Mouse (Mus musculus) frontal cortex, postnatal 14 days (tissue): ENCODE data around the gene Nsg2.

Experiments
- DNase-seq, 2 experiments: peaks; one replicate each; pipeline ENCODE4 v3.0.0; 2022; ENCODE audit warnings: low spot score in 2 of 2

Nsg2 gene

DNA sequence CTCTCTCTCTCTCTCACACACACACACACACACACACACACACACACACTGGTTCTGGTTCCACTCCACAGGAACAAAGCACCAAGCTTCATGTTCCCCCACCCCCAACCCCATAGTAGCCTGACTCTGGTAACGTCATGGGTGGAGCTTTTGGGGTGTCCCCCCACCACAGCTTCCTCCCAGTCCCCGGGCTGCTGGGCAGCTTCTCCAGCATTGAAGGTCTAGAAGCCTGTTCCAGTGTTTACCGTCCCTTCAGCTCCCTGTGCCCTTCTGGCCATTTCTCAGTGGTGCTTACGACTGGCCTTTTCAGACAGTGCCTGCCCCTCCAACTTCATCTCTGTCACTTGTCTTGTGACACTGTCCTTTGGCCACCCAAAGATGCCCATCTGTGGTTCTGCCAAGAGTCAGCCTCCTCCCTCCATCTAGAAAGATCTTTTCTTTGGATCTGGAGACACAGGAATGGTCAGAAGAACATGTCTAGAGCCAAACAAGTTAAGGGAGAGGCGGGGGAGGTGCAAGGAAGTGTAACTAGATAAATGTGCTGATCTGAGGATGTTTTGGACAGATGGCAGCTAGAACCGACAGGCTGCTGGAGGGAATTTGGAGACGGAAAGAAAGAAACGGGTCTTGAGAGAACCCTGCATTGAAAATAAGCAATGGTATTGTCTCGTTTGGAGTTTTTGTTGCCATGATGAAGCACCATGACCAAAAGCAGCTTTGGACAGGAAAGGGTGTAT, 11.8 kb downstream of the Nsg2 start:
- DNase-seq, result no peak

DNA sequence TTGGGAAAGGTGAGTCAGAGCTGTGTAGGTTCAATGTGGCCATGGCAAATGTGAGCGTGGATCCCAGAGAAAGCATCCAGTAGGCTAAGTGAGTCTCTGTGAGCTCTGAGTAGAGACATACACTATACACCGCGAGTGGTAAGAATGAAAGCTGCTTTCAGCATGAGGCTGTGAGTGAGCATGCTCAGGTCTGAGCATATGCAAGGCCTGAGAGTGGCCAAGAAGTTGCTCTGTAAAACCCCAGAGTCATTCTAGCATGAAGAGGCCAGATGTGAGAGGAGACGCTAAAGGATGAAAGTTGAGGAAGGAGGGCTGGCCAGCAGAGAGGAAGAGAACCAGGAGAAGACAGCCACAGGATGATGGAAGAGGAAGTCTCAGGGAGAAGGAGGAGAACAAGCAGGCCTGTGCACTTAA, 12.8 kb downstream of the Nsg2 start:
- DNase-seq, result no peak

DNA sequence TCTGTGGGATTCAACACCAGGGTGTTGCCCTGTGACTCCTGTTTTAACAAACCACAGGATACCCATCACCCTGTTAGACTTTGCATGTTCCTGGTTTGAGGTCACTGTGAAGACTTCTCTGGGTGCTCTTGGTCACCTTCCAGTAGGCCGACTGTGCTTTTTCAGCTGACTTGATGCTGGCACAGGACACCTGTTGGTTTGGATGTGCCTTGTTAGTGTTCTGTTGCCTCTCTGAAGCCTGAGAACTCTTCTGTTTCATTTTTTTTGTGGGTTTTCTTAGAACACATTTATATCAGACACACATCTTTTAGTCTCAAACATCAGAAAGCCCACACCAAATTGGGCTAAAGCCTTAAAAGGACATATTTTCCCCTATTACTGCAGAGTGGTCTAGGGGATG, 13.3 kb downstream of the Nsg2 start:
- DNase-seq, result no peak

DNA sequence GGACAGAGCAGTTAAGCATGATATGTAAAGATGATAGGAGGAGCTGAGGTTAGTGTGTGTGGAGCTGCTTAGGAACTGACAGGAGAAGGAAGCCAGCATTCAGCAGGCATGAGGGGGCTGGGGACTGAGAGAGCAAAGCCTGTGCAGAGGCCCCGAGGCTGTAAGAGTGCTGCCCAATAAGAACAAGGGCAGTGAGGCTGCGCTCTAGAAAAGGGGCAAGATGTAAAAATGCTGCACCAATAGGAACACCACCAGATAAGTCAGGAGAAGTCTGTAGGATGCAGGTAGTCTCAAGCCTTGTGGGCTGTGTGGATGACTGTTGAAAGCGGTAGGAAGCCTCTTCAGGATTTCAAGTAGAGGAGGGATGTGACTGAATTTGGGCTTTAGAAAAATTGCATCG, 17.9 kb downstream of the Nsg2 start:
- DNase-seq, result no peak

DNA sequence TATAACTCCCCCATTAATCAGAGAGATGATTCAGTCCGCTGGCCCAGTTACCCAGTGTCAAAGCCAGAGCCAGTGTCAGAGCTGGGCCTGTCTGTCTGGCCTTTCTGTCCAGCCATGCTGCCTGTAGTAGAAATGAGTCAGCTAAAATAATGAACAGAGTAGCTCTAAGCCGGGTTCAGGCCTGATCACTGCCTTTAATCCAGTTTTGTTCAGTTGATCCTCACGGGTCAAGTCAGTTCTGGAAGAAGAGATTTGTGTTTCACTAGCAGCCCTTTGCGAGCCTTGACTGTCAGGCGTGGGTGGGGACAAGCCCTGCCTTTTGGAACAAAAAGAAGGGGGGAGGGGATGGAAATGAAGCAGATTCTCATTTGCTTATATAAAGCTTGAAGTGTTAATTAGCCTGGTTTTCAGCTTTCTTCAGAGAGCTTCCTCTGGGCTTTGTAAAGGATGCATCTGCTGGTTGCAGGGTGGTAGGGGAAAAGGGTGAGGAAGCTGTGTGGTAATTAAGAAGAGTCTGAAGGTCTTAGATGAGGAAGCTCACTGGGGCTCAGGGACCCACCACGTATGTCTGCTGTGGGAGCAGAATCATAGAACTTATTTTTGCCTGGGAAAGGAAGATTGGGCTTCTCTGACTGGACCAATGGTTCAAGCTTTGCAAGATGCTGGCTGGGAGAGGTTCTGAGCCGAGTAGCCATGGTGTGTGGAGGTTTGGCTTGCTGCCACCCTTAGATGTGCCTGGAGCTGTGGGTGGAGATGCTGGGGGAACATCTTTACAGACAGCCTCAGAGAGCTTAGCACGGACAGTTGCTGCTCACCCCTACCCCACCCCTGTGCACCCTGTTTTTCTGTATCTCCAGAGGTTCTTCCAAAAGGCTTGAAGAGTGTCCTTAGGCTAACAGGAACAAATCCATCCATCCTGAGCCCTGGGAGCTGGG, 20.0 kb downstream of the Nsg2 start:
- DNase-seq, result no peak

DNA sequence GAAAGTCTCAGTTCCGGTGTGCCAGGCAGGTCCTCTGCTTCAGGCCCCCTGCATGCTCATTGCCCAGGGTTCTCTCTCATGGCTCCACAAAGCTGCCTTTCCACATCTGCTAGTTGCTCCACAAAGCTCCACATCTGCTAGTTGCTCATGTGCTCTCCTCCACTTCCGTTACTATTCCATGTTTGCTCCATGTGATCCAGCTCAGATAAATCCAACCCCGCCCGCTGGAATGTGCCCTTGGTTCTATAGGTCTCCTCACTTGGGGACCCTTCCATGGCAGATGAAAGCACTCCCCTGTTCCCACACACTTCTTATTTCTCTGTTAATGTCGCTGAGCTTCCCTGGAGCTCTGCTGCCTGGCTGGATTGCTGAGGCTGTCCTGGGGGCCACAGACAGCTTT, 26.4 kb downstream of the Nsg2 start:
- no peak for DNase-seq

DNA sequence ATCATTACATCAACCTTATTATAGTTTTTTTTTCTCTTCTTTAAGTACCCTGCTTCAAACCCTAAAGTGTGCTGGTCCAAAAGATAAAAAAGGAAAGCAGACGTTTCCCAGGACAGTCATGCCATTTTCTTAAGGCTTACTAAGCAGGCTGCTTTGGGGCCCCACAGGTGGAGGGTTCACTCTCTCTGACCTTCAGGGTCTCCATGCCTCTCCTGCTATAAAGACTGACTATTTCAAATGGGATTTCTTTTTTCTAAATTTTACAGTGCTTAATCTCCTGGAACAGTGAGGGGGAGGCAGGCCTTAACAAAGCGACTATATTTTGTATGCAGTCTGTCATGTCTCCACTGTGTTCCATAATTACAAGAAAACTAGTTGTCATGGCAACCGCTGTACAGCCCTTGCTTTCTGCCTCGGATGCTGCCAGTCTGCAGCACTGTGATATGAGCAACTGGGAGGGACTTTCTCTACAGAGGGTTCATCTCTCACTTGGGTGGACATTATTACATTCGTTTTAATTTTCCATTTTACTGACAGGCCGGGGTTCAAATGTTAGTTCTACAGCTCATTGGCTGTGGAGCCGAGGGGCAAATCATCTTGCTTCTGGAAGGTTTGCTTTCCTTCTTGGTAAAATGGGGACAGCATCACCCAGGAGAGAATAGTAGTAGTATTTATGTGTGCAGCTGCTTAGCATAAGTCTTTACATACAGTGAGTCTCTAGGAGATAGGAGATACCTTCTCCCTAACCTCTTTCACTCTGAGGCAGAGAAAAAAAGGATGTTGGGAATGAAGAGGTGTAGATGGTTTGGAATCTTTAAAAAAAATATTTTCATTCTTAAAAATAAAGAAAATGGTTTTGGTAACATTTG, 27.4 kb downstream of the Nsg2 start:
- peak in 1 of 2 experiments; percentile 66 for DNase-seq

DNA sequence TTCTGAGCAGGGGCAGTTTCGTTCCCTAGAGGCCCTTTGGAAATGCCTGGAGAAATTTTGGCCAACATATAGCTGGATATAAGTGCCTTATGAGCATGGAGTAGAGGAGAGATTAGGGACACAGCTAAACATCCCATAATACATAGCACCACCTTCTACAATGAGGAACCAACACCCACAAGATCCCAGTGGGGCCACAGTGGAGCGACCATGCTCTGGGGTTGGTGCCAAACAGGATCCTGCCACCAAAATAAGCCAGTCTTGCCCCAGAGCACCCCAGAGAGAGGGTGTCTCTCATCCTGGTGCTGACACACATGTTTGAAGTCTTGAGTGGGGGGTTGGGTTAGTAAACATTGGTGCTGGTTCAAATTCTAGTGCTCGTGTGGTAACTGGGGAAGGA, 28.3 kb downstream of the Nsg2 start:
- no peak for DNase-seq

DNA sequence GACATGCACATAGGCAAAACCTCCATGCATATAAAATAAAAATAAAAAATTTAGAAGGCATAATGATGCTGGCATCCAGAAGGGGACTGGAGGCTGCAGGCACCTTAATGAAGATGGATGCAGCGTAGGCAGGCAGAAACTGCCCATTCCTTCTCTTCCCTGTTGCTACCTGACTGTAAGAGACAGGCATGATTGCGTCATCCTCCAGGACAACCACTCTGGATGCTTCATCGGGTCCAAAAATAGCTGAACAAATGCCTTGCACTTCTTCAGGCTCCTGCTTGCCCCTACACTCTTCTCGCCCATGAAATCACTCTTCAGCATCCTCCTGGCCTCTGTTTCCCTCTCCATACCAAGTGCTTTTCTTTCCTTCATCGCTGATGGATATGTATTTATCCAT, 29.1 kb downstream of the Nsg2 start:
- DNase-seq, result no peak

DNA sequence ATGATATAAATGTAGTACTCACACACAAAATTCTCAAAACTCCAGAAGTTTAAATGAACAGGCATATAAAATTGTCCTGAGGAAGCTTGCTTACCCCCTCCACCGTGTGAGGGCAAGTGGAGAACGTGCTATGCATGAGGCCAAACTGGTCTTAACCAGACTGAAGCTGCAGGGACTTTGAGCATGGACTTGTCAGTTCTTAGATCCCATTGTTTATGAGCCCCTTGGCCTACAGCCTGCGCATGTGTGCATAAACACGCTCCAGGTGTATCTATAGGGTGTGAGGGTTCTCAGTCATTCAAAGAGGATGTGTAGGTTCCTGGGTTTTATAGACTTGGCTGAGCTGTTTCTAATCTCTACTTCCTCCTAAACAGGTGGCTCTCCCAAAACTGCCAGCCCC, 31.1 kb downstream of the Nsg2 start:
- no peak for DNase-seq

DNA sequence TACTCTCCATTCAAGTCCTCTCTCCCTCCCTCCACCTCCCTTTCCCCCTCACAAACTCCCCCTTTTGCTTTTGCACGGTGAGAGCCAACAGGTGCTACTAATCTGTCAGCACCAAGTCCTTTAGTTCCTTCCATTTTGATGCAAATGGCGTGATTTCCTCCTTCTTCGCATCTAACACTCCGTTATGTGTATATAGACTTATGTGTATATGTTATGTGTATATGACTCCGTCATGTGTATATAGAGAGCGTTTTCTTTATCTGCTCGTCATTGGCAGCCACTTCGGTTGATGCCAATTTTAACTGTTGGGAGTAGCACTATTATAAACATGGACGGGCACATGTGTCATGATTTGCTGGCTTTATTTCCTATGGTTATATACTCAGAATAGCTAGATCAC, 31.8 kb downstream of the Nsg2 start:
- DNase-seq, result no peak

DNA sequence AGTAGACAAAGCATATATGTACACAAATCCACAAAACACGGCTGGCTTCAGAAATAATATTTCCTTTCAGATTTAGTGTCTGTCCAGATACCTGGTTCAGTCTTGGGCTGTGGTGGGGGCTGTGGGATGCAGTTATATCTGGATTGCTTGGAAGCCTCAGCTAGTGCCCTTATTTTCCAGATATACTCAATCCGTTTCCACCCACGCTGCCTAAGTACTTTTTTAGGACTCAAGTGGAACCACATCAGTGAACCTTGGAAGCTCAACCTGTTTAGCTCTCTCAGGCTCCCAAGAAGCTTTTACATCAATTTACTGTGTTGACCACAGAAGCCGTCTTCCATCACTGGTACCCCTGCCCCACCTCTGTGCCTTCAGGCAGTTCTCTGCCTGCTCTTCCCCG, 35.6 kb downstream of the Nsg2 start:
- no peak for DNase-seq

DNA sequence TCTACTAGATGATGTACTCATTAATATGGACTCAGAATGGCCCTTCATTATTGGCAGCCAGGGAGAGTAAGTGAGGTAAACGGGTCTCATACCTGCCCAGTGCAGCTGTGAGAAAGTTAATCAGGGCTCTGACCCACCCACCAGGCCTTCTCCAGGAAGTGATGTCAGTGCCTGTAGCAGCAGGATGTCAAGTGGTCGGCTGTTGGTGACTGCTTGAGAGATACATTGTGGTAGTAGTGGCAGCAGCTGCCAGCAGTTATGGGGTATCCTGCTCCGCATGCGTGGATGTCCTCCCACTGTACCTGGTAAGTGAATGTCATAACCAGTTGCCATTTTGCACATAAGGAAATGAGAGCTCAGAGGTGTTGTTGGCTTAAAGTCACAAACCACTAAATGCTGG, 39.4 kb downstream of the Nsg2 start:
- DNase-seq, result no peak

DNA sequence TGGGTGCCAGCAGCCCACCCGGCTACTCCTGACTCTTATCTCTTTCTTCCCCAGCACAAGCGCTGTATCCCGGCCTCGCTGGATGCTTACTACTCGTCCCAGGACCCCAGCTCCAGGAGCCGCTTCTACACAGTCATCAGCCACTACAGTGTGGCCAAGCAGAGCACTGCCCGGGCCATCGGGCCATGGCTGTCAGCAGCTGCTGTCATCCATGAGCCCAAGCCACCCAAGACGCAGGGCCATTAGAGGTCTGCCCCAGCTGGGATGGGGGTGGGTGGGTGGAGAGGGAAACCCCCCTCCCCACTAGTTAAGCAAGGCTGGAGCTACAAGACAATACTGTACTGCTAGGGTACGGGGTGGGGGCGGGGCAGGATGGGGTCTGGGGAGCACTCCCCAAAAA, 57.1 kb downstream of the Nsg2 start:
- DNase-seq, result no peak

DNA sequence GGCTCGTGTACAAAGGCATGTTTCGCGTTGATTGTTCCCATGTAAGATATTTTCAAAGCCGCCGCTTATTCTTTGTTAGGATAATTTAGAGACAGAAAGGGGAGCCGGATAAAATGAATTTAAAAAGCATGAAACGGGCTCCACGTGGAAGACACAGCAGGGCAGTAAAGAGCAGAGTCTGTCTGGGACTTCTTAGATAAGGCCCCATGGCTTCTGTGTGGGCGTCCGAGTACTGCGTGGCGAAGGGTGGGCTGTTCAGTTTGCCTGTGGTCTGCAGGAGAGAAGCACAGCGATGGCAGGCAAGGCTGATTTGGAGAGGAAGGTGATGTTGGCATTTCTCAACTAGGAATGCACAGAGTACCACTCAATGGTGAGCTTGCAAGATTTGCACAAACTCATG, 57.6 kb downstream of the Nsg2 start:
- DNase-seq, result no peak

DNA sequence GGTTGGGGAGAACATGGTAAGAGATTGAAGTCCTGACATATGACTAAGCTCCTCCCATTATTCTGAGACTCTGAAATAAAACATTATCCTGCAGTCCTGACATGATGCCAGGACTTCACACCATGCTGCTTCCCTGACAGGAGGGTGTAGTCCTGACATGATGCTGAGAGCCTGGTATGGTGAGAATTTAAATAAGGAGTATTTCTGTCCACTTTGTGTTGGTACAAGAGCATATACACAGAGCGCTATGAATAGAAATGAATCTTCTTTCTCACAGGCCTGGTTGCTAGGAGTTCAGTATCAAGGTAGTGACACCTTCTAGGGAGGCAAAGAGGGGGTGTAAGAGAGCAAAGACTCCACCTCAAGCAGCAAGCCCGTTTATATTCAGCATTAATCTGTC, 60.8 kb downstream of the Nsg2 start:
- no peak for DNase-seq

DNA sequence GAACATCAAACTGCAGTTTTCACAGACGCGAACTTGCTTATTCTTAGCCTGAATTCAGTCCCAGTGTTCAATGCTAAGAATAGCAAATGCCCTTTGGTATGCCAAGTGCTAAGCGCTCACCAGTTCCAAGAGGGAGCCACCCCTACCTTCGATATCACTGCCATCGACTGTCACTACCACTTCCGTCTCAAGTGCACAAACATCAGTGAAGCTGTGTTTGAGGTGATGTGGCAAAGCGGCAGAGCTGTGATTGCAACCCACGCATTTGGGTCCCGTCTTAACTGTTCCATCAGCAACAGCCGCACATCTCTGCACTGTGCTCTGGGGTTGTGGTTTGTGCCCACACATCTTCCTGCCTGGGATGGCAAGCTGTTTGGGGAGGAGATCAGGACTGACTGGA, 61.6 kb downstream of the Nsg2 start:
- peak; percentile 54 to 64 for DNase-seq

DNA sequence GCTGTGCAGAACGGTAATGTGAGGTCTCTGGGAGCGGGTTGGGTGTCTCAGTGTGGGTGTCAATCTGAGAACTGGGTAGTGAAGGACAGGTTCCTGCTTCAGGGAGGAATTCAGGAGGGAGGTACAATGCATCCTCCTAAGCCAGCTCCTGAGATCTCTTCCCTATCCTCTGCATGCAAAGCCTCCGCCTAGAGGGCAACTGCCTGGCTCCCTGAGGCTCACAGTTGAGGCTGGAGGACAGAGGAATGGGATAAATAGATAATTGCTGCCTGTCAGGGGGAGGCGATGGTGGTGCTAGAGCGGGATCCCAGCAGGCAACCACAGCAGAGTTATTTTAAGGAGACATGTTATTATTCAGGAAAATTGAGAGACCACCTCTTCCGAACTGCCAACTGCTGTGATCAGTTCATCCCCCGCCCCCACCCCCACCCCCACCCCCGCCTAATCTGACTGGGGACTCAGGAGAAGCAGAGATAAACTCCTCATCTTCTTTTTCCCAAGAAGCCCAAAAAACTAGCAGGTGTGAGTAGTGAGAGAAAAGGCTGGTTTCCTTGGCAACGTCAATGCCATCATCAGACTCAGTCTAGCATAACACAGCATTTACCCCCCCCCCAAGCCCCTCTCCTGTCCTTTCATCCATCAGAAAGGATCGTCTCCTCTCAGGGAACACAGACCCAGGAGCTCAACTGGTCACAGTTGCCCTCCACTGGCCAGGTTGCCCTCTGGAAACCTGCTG, 63.7 kb downstream of the Nsg2 start:
- DNase-seq, result no peak

DNA sequence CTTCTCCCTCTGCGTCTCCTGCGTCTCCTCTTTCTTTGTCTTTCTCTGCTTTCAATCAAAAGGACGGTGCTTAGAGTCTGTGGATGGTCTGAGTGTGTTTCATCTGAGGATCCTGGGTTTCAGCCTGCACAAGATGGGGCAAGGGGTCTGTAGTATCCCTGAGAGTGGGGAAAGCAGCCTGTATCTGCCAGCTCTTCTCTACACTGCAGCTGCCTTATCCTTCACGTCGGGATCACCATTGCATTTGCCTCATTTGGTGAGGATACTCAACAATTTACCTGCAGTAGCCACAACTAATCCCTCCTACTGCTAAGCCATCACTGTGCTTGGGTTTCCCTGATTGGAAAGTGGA, 64.2 kb downstream of the Nsg2 start:
- DNase-seq, result no peak

DNA sequence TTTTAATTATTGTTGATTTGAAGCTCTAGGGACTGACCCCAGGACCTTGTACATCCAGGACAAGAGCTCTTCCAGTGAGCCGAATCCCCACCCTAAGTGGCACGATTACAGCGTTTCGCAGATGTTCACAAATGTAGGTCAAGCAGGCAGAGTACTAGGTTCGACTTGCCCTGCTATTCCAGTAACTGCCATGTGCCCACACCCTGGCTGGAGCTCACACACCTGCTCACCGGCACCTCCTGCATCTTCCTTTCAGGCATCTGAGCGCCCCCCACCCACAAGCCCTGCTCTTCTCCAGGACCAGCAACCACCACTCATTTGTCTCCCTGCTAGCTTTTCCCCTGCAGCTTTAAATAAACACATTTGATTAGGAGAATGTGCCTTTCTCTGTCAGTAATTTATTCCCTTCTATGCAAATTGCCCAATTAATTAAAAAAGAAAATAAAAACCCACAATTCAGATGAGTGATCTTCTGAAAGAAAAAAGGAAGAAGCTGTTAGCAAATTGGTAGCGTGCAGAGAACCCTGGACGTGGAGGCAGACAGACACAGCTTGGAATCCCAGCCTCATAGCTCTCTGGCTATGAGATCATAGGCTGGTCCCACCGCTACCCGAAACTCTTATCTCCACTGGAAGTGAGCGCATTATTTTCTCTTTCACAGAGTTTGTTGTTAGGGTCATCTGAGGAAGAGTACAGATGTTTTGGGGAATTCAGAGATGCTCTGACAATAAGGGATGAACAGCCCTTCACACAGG, 68.7 kb downstream of the Nsg2 start:
- no peak for DNase-seq

DNA sequence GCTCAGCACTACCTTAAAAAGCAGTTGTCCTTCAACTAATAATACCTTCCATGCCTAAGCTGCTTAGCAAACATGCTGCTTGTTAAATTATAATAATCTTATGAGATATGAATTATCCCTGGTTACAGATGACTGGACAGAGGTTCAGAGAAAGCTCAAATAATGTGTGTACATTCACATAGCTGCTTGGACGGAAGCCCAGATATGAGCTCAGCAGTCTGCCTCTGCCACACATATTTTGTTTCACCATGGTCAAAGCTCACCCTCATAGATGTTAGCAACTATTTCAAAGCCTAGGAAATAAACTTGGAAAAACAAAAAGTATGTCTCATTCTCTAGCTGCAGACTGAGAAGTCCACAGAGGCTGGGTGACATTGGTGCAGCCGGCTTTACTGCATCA, 74.9 kb downstream of the Nsg2 start:
- no peak for DNase-seq
